ENCODE assay signal across 32 mouse cellular contexts in the genomic region with DNA sequence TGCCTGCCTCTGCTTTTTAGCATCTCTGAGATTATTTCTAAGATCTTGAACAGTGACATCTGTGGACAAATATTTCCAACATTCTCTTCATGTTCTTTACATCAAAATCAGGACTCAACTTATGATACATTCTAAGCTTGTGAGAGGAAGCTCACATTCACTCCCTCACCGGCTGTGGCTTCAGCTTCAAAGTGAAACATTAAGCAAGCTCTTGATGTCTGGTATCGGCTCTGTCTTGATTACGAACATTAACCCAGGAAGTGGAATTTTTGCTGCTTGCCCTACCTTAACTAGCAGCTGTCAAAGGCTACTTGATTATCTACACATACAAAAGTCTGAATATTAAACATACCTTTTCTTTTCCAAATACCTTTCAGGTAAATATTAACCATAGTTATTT. TPM values are rescaled to one million over a fixed set of nuclear protein-coding genes. Genes with fewer than 3 reads are reported as not detected.
DNase-seq lines count a peak whose midpoint lies in the region; ATAC-seq and TF ChIP-seq lines count a peak whose summit lies in the region.
"Had no signal": no experiment of that assay in that cellular context is flagged by ENCODE, and none has a peak within 500 bp of the region (broad histone marks: within the 10 kb centered on the region; RNA-seq: fewer than 3 reads in every experiment).

No protein-coding gene starts in this region.

- H3K36me3 ChIP-seq in kidney, adult 2 months (ENCODE audit: control insufficient read depth, insufficient read depth, low read length), result no peaks in the 10 kb centered on the region
- H3K36me3 ChIP-seq in midbrain, embryonic 11.5 days (ENCODE audit: control insufficient read depth, insufficient read depth, low read length), result no peaks in the 10 kb centered on the region
- H3K36me3 ChIP-seq in midbrain, embryonic 14.5 days (ENCODE audit: control insufficient read depth, insufficient read depth, low read length), result no peaks in the 10 kb centered on the region
- peaks cover under 1% of the 10 kb centered on the region; the same call in 1 of the 2 replicates for H3K36me3 ChIP-seq in small intestine, adult 2 months (ENCODE audit: control insufficient read depth, insufficient read depth, low read length)
- H3K36me3 ChIP-seq: embryonic facial prominence, embryonic 12.5 days; heart, embryonic 13.5 days; hindbrain, embryonic 12.5 days; midbrain, embryonic 13.5 days; neural tube, embryonic 12.5 days had no signal

- no peaks in the 10 kb centered on the region for H3K9me3 ChIP-seq in midbrain, embryonic 11.5 days (ENCODE audit: control insufficient read depth, low read length)
- H3K9me3 ChIP-seq in midbrain, embryonic 14.5 days (ENCODE audit: control insufficient read depth, low read length), result no peaks in the 10 kb centered on the region
- H3K9me3 ChIP-seq: embryonic facial prominence, embryonic 12.5 days; heart, embryonic 13.5 days; hindbrain, embryonic 12.5 days; midbrain, embryonic 13.5 days; neural tube, embryonic 12.5 days had no signal

- peak; percentile 56 for DNase-seq in kidney, adult 2 months
- no peak for DNase-seq in kidney, postnatal 10 days
- peak; percentile 8 for DNase-seq in midbrain, embryonic 11.5 days (ENCODE audit: low spot score, missing footprints)
- DNase-seq in midbrain, embryonic 14.5 days, result no peak
- DNase-seq in left cerebral cortex, postnatal 10 days (ENCODE audit: extremely low spot score in 1 of 2, low spot score in 2 of 2), result no peak
- DNase-seq: adrenal gland, adult 8-10 months; cerebellum, adult 18-20 months; cerebellum, postnatal 14 days; forebrain, postnatal 0 days; gastrocnemius, postnatal 25 days; heart, adult 2 months; heart, postnatal 14 days; lung, adult 18-20 months; lung, postnatal 10 days; retina, postnatal 1 day; thymus, postnatal 36 days had no signal

- no peak overlapping the region for H3K9ac ChIP-seq in midbrain, embryonic 11.5 days (ENCODE audit: low read length)
- H3K9ac ChIP-seq in midbrain, embryonic 14.5 days (replicated peaks; ENCODE audit: low read length), result no peak overlapping the region
- H3K9ac ChIP-seq: embryonic facial prominence, embryonic 12.5 days; forebrain, postnatal 0 days; heart, embryonic 13.5 days; hindbrain, embryonic 12.5 days; midbrain, embryonic 13.5 days; neural tube, embryonic 12.5 days had no signal

- TF ChIP-seq CTCF in kidney, adult 2 months (conservative IDR thresholded peaks at IDR 0.05; ENCODE audit: insufficient read depth, insufficient read length, low read depth, low read length), result no peak
- no peak for TF ChIP-seq CTCF in small intestine, adult 2 months (IDR thresholded peaks at IDR 0.05; ENCODE audit: extremely low read depth, insufficient read length, insufficient replicate concordance, low read depth, low read length)

- ATAC-seq in midbrain, embryonic 11.5 days (ENCODE audit: low FRiP score), result no peak
- ATAC-seq in midbrain, embryonic 14.5 days (ENCODE audit: low FRiP score, low TSS enrichment), result no peak
- peak; percentile 86 for ATAC-seq in activated CD4-positive, CD25-positive, alpha-beta regulatory T cell, adult 4 months
- ATAC-seq: forebrain, postnatal 0 days; midbrain, embryonic 13.5 days; Patski had no signal

- WGBS in kidney, adult 2 months, result 28% methylated on average over 3 of the region's 3 CpGs
- WGBS in midbrain, embryonic 11.5 days, result 91% methylated on average over 3 of the region's 3 CpGs
- WGBS in midbrain, embryonic 14.5 days, result 93% methylated on average over 3 of the region's 3 CpGs
- WGBS in small intestine, adult 2 months, result 18% methylated on average over 3 of the region's 3 CpGs

- H3K4me1 ChIP-seq in kidney, adult 2 months (ENCODE audit: control insufficient read depth, insufficient read depth, low read length), result peaks cover 3% of the 10 kb centered on the region; the same call in 1 of the 2 replicates
- no peaks in the 10 kb centered on the region for H3K4me1 ChIP-seq in midbrain, embryonic 11.5 days (ENCODE audit: control insufficient read depth, insufficient read depth, low read length)
- no peaks in the 10 kb centered on the region for H3K4me1 ChIP-seq in midbrain, embryonic 14.5 days (ENCODE audit: control insufficient read depth, insufficient read depth, low read length)
- H3K4me1 ChIP-seq in small intestine, adult 2 months (ENCODE audit: control insufficient read depth, insufficient read depth, insufficient read length, low read length), result peaks cover 12% of the 10 kb centered on the region
- H3K4me1 ChIP-seq: hindbrain, embryonic 12.5 days; midbrain, embryonic 13.5 days; neural tube, embryonic 12.5 days had no signal

- no peak overlapping the region; the same call in 1 of the 2 replicates for H3K27ac ChIP-seq in kidney, adult 2 months (ENCODE audit: insufficient read depth, low read depth, low read length)
- H3K27ac ChIP-seq in midbrain, embryonic 11.5 days (ENCODE audit: low read depth, low read length), result no peak overlapping the region
- no peak overlapping the region for H3K27ac ChIP-seq in midbrain, embryonic 14.5 days (replicated peaks; ENCODE audit: low read depth, low read length)
- H3K27ac ChIP-seq in small intestine, adult 2 months (ENCODE audit: insufficient read depth, low read depth, low read length), result peak overlapping the region; percentile 27; the same call in 1 of the 2 replicates
- H3K27ac ChIP-seq: embryonic facial prominence, embryonic 12.5 days; heart, adult 2 months; heart, embryonic 13.5 days; hindbrain, embryonic 12.5 days; layer of hippocampus, adult 2 months; midbrain, embryonic 13.5 days; neural tube, embryonic 12.5 days; stomach, postnatal 0 days had no signal

- H3K27me3 ChIP-seq in kidney, adult 2 months (replicated peaks; ENCODE audit: control insufficient read depth, insufficient read depth, low read length), result no peaks in the 10 kb centered on the region
- H3K27me3 ChIP-seq in midbrain, embryonic 11.5 days (ENCODE audit: control insufficient read depth, insufficient read depth, low read length), result no peaks in the 10 kb centered on the region
- H3K27me3 ChIP-seq in midbrain, embryonic 14.5 days (ENCODE audit: control insufficient read depth, insufficient read depth, low read length), result no peaks in the 10 kb centered on the region
- no peaks in the 10 kb centered on the region for H3K27me3 ChIP-seq in small intestine, adult 2 months (ENCODE audit: control insufficient read depth, insufficient read depth, low read length)
- H3K27me3 ChIP-seq: embryonic facial prominence, embryonic 12.5 days; heart, embryonic 13.5 days; hindbrain, embryonic 12.5 days; midbrain, embryonic 13.5 days; neural tube, embryonic 12.5 days; Patski had no signal

- intact Hi-C loops in left cerebral cortex, postnatal 10 days (cut with DNase I), result no loop called here

- H3K4me2 ChIP-seq in midbrain, embryonic 11.5 days, result no peak overlapping the region
- no peak overlapping the region for H3K4me2 ChIP-seq in midbrain, embryonic 14.5 days (ENCODE audit: low read length)
- H3K4me2 ChIP-seq: embryonic facial prominence, embryonic 12.5 days; heart, embryonic 13.5 days; hindbrain, embryonic 12.5 days; liver, embryonic 11.5 days; midbrain, embryonic 13.5 days; neural tube, embryonic 12.5 days had no signal

- no peak for TF ChIP-seq POLR2A in kidney, adult 2 months (IDR thresholded peaks at IDR 0.05; ENCODE audit: low read depth, low read length)
- no peak for TF ChIP-seq POLR2A in small intestine, adult 2 months (IDR thresholded peaks at IDR 0.05; ENCODE audit: low read depth, low read length)

- H3K4me3 ChIP-seq in kidney, adult 2 months (ENCODE audit: insufficient read depth, low read depth, low read length), result no peak overlapping the region
- H3K4me3 ChIP-seq in midbrain, embryonic 11.5 days (ENCODE audit: low read depth, low read length), result no peak overlapping the region
- H3K4me3 ChIP-seq in midbrain, embryonic 14.5 days (replicated peaks; ENCODE audit: low read depth, low read length), result no peak overlapping the region
- no peak overlapping the region for H3K4me3 ChIP-seq in small intestine, adult 2 months (ENCODE audit: low read depth, low read length)
- H3K4me3 ChIP-seq: embryonic facial prominence, embryonic 12.5 days; heart, adult 2 months; heart, embryonic 13.5 days; hindbrain, embryonic 12.5 days; layer of hippocampus, adult 2 months; midbrain, embryonic 13.5 days; neural tube, embryonic 12.5 days had no signal

RNA-seq across cellular contexts. Expression of a gene that starts 14.3 kb away (rescaled TPM):
- polyA plus RNA-seq in kidney, adult 2 months (2012; rRNA removed), result 251 and 256 TPM in 2 replicates
- polyA plus RNA-seq in midbrain, embryonic 11.5 days (2014; fragmentation: Nextera tagmentation; extraction: Ambion mirVana), result 0.23 and 0.48 TPM in 2 replicates
- polyA plus RNA-seq in midbrain, embryonic 14.5 days (2014; fragmentation: Nextera tagmentation; extraction: Ambion mirVana), result 0.32 and 0.51 TPM in 2 replicates
- polyA plus RNA-seq in activated CD4-positive, CD25-positive, alpha-beta regulatory T cell, adult 4 months (2017; shearing (Covaris generic)), result 1 to 10 TPM; 1.1 to 1.7 TPM
- 137 and 221 TPM in 2 replicates for polyA plus RNA-seq in small intestine, adult 2 months (2012; rRNA removed)
- 1 to 10 TPM; 2.0 to 3.4 TPM for total RNA-seq in left cerebral cortex, postnatal 10 days (2021)

RNA-seq across cellular contexts. Expression of a gene that starts 38.0 kb away (rescaled TPM):
- 0.07 and 0.23 TPM in 2 replicates for polyA plus RNA-seq in kidney, adult 2 months (2012; rRNA removed)
- polyA plus RNA-seq in midbrain, embryonic 11.5 days (2014; fragmentation: Nextera tagmentation; extraction: Ambion mirVana), result not detected in 2 replicates
- polyA plus RNA-seq in midbrain, embryonic 14.5 days (2014; fragmentation: Nextera tagmentation; extraction: Ambion mirVana), result not detected in 2 replicates
- polyA plus RNA-seq in activated CD4-positive, CD25-positive, alpha-beta regulatory T cell, adult 4 months (2017; shearing (Covaris generic)), result not detected
- polyA plus RNA-seq in small intestine, adult 2 months (2012; rRNA removed), result 76.3 and 89.5 TPM in 2 replicates
- not detected for total RNA-seq in left cerebral cortex, postnatal 10 days (2021)
- total RNA-seq: adrenal gland, adult 8-10 months; ES-E14; forebrain, postnatal 0 days; gastrocnemius, postnatal 25 days; heart, adult 2 months; heart, postnatal 14 days; layer of hippocampus, adult 2 months; layer of hippocampus, postnatal 25 days had no signal
- polyA plus RNA-seq: embryonic facial prominence, embryonic 12.5 days; forebrain, embryonic 11.5 days; forebrain, postnatal 0 days; heart, adult 2 months; heart, embryonic 13.5 days; hindbrain, embryonic 12.5 days; kidney, embryonic 14.5 days; limb, embryonic 11.5 days; liver, embryonic 11.5 days; midbrain, embryonic 13.5 days; neural tube, embryonic 12.5 days had no signal

RNA-seq across cellular contexts. Expression of a gene that starts 57.5 kb away (rescaled TPM):
- 0.25 and 0.29 TPM in 2 replicates for polyA plus RNA-seq in kidney, adult 2 months (2012; rRNA removed)
- 0.11 and 0.16 TPM in 2 replicates for polyA plus RNA-seq in midbrain, embryonic 11.5 days (2014; fragmentation: Nextera tagmentation; extraction: Ambion mirVana)
- polyA plus RNA-seq in midbrain, embryonic 14.5 days (2014; fragmentation: Nextera tagmentation; extraction: Ambion mirVana), result 1.1 and 1.4 TPM in 2 replicates
- not detected for polyA plus RNA-seq in activated CD4-positive, CD25-positive, alpha-beta regulatory T cell, adult 4 months (2017; shearing (Covaris generic))
- 0.08 and 1.0 TPM in 2 replicates for polyA plus RNA-seq in small intestine, adult 2 months (2012; rRNA removed)
- under 1 TPM; 0.10 to 0.49 TPM for total RNA-seq in left cerebral cortex, postnatal 10 days (2021)
- polyA plus RNA-seq: limb, embryonic 11.5 days; neural tube, embryonic 12.5 days had no signal

Comparison
In these comparisons a context has a peak if more than half of its experiments do, and no peak if none do; other contexts are left out.
1. DNase-seq: peak in kidney, adult 2 months (single experiment) and midbrain, embryonic 11.5 days (single experiment); none in kidney, postnatal 10 days (single experiment), midbrain, embryonic 14.5 days (single experiment) and left cerebral cortex, postnatal 10 days (0 of 2).
2. RNA of a gene that starts 14.3 kb away (polyA plus RNA-seq): 251 to 256 TPM in kidney, adult 2 months and 137 to 221 TPM in small intestine, adult 2 months; 1.1 to 1.7 TPM in activated CD4-positive, CD25-positive, alpha-beta regulatory T cell, adult 4 months, 0.32 to 0.51 TPM in midbrain, embryonic 14.5 days and 0.23 to 0.48 TPM in midbrain, embryonic 11.5 days; every median in the first group is over 10 times any median in the second.
3. RNA of a gene that starts 38.0 kb away (polyA plus RNA-seq): 76.3 to 89.5 TPM in small intestine, adult 2 months; 0.07 to 0.23 TPM in kidney, adult 2 months, not detected in activated CD4-positive, CD25-positive, alpha-beta regulatory T cell, adult 4 months, not detected in midbrain, embryonic 14.5 days and not detected in midbrain, embryonic 11.5 days; every median in the first group is over 10 times any median in the second.